Mouse (Mus musculus) neural tube, embryonic 15.5 days (tissue): ENCODE data around the gene Tmigd3. TPM values are rescaled to one million over a fixed set of nuclear protein-coding genes. Genes with fewer than 3 reads are reported as not detected.

Source experiments
- ATAC-seq: fragments of 200-750 bp; cut with Nextera tagmentation; 2 replicates; pipeline ENCODE4 v1.8.0; 2017; ENCODE audit warnings: mild to moderate bottlenecking, moderate TSS enrichment, moderate library complexity; ENCODE audit not compliant: low FRiP score
- H3K27ac ChIP-seq: fragments of 300-500 bp; sonication (generic); replicated peaks from 2 replicates; pipeline ENCODE4 v1.5.1; 2015; ENCODE audit warnings: mild to moderate bottlenecking, inconsistent platforms
- H3K27me3 ChIP-seq: fragments of 300-500 bp; sonication (generic); replicated peaks from 2 replicates; pipeline ENCODE4 v1.6.1; 2015; ENCODE audit warnings: inconsistent platforms
- H3K36me3 ChIP-seq: fragments of 300-500 bp; sonication (generic); 2 replicates; pipeline ENCODE4 v1.6.1; 2015; ENCODE audit warnings: inconsistent platforms
- H3K4me1 ChIP-seq: fragments of 300-500 bp; sonication (generic); 2 replicates; pipeline ENCODE4 v1.6.1; 2015; ENCODE audit warnings: inconsistent platforms
- H3K4me2 ChIP-seq: fragments of 300-500 bp; sonication (generic); 2 replicates; pipeline ENCODE4 v1.6.1; 2015; ENCODE audit warnings: inconsistent platforms, mild to moderate bottlenecking, moderate library complexity
- H3K4me3 ChIP-seq: fragments of 300-500 bp; sonication (generic); replicated peaks from 2 replicates; pipeline ENCODE4 v1.5.1; 2015; ENCODE audit warnings: mild to moderate bottlenecking, inconsistent platforms
- H3K9ac ChIP-seq: fragments of 300-500 bp; sonication (generic); replicated peaks from 2 replicates; pipeline ENCODE4 v1.6.1; 2015; ENCODE audit warnings: mild to moderate bottlenecking, inconsistent platforms
- H3K9me3 ChIP-seq: fragments of 300-500 bp; sonication (generic); replicated peaks from 2 replicates; pipeline ENCODE4 v1.6.1; 2016; ENCODE audit warnings: inconsistent platforms
- WGBS: fragments of 180-500 bp; shearing (Covaris S2); methylation state at CpG from one replicate; pipeline ENCODE4 v1.1.7; 2015; ENCODE audit warnings: mixed read lengths; 5-methylcytosine and 5-hydroxymethylcytosine counted together
- polyA plus RNA-seq: library from polyadenylated mRNA; unstranded; fragments of >200 nt; fragmentation: Nextera tagmentation; extraction: Ambion mirVana; gene quantifications from 2 replicates; pipeline ENCODE4 v1.2.1, GENCODE M21; 2015

The Tmigd3 gene
- polyA plus RNA-seq, 1 experiment from 2014 or later: not detected

- H3K27ac ChIP-seq: no peak overlapping the region
- H3K9ac ChIP-seq: no peak overlapping the region
- ATAC-seq: no peak
- H3K4me2 ChIP-seq: no peak overlapping the region
- no peaks in the 10 kb centered on the region for H3K27me3 ChIP-seq
- H3K4me1 ChIP-seq: no peaks in the 10 kb centered on the region
- no peaks in the 10 kb centered on the region for H3K9me3 ChIP-seq
- no peaks in the 10 kb centered on the region for H3K36me3 ChIP-seq
- WGBS: 84% methylated on average over 23 of the region's 23 CpGs
- no peak overlapping the region for H3K4me3 ChIP-seq
Measured at GRCm38 (mm10) chr3:105894601-105895592, 24.2 kb downstream of the Tmigd3 start.

DNA sequence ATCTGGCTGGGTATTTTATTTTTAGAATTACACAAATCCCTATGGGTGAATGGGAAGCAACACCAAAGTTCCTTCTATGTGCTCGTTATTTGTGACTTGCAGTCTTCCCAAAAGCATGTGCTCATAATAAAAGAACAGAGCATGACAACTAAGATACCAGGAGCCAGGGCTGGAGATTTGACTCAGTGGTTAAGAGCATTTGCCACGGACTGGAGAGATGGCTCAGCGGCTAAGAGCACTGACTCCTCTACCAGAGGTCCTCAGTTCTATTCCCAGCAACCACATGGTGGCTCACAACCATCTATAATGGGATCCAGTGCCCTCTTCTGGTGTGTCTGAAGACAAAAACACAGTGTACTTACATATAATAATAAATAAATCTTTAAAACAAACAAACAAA is 26.1 kb downstream of the Tmigd3 start:
- H3K4me3 ChIP-seq: no peak overlapping the region
- H3K27me3 ChIP-seq: no peaks in the 10 kb centered on the region
- no peak for ATAC-seq
- no peak overlapping the region for H3K9ac ChIP-seq
- no peaks in the 10 kb centered on the region for H3K4me1 ChIP-seq
- no peaks in the 10 kb centered on the region for H3K9me3 ChIP-seq
- no peak overlapping the region for H3K4me2 ChIP-seq
- H3K27ac ChIP-seq: no peak overlapping the region
- 86% methylated on average over 3 of the region's 3 CpGs for WGBS
- H3K36me3 ChIP-seq: no peaks in the 10 kb centered on the region

DNA sequence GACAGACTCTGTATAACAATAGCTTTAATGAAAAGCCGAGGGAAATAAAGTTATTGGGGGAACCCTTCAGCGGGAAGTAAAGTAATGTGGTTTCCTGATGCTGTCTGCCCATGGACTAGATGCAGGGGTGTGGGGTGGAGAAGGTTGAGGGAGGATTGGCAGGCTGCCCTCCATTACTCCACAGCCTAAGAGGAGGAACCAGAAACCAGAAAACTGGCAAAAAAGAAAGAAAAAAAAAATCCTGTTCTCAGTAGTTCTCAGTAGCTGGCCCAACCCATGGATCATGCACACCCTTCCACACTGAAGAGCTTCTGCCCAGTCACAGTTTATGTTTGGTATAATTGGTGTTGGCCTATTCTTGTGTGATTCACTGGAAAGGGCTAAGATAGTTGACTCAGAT is 27.6 kb downstream of the Tmigd3 start:
- WGBS: 89% methylated on average over 2 of the region's 2 CpGs
- Histone ChIP-seq H3K9ac (no peak overlapping the region), H3K36me3 (no peaks in the 10 kb centered on the region), H3K4me1 (no peaks in the 10 kb centered on the region), H3K9me3 (no peaks in the 10 kb centered on the region), H3K27ac (no peak overlapping the region), H3K4me2 (no peak overlapping the region), H3K27me3 (no peaks in the 10 kb centered on the region), H3K4me3 (no peak overlapping the region)
- no peak for ATAC-seq

GRCm38 (mm10) chr3:105898861-105899260 is 28.2 kb downstream of the Tmigd3 start:
- H3K27ac ChIP-seq: no peak overlapping the region
- H3K9me3 ChIP-seq: no peaks in the 10 kb centered on the region
- no peaks in the 10 kb centered on the region for H3K27me3 ChIP-seq
- H3K4me2 ChIP-seq: no peak overlapping the region
- no peaks in the 10 kb centered on the region for H3K4me1 ChIP-seq
- H3K36me3 ChIP-seq: no peaks in the 10 kb centered on the region
- no peak overlapping the region for H3K4me3 ChIP-seq
- 93% methylated on average over 11 of the region's 11 CpGs for WGBS
- no peak overlapping the region for H3K9ac ChIP-seq
- ATAC-seq: no peak

DNA sequence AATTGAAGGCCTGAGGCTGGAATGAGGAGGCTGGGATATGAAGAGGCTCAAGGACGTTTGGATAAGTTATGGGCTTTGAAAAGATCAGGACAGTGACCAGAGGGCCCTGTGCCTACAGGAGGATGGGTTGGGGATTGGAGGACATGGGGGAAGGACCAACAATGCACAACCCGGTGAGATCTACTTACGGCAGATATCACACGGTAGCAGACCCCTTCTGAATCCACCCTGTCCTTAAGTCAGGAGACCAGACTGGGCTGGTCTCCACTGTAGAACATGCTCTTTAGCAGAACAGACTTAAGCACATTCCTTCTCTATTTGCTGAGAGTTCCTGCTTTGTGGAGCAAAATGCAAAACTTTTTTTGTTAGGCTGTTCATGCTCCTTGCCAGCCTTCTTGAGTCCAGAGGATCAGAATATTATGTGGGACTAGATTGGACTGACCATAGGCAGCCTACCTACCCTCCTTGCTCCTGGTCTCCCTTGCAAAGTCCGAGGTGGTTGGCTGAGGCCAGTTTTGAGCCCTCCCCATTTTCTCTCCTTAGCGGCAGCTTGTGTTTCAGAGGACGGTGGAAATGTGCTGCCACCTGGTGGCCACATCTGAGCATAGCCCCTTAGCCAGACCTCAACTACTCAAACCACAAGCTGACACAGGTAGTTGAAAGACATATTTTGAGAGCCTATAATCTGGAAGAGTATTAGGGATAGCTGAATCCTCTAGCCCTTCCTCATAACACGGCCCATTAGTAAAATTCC is 28.9 kb downstream of the Tmigd3 start:
- Histone ChIP-seq H3K4me1 (no peaks in the 10 kb centered on the region), H3K36me3 (no peaks in the 10 kb centered on the region), H3K4me2 (no peak overlapping the region), H3K9ac (no peak overlapping the region), H3K4me3 (no peak overlapping the region), H3K27ac (no peak overlapping the region), H3K27me3 (no peaks in the 10 kb centered on the region), H3K9me3 (no peaks in the 10 kb centered on the region)
- 42% methylated on average over 8 of the region's 8 CpGs for WGBS
- peak; percentile 86 for ATAC-seq

GRCm38 (mm10) chr3:105900266-105900665 is 29.6 kb downstream of the Tmigd3 start:
- H3K27ac ChIP-seq: no peak overlapping the region
- H3K4me1 ChIP-seq: no peaks in the 10 kb centered on the region
- H3K27me3 ChIP-seq: no peaks in the 10 kb centered on the region
- WGBS: 80% methylated on average over 6 of the region's 6 CpGs
- no peak overlapping the region for H3K4me3 ChIP-seq
- no peak overlapping the region for H3K9ac ChIP-seq
- no peak for ATAC-seq
- H3K4me2 ChIP-seq: no peak overlapping the region
- no peaks in the 10 kb centered on the region for H3K9me3 ChIP-seq
- H3K36me3 ChIP-seq: no peaks in the 10 kb centered on the region

- Histone ChIP-seq H3K4me1 (no peaks in the 10 kb centered on the region), H3K27me3 (no peaks in the 10 kb centered on the region), H3K4me2 (no peak overlapping the region), H3K9me3 (no peaks in the 10 kb centered on the region), H3K9ac (no peak overlapping the region), H3K27ac (no peak overlapping the region), H3K4me3 (no peak overlapping the region), H3K36me3 (no peaks in the 10 kb centered on the region)
- no peak for ATAC-seq
- 90% methylated on average over 3 of the region's 3 CpGs for WGBS
Measured at GRCm38 (mm10) chr3:105900716-105901115, 30.0 kb downstream of the Tmigd3 start.

DNA sequence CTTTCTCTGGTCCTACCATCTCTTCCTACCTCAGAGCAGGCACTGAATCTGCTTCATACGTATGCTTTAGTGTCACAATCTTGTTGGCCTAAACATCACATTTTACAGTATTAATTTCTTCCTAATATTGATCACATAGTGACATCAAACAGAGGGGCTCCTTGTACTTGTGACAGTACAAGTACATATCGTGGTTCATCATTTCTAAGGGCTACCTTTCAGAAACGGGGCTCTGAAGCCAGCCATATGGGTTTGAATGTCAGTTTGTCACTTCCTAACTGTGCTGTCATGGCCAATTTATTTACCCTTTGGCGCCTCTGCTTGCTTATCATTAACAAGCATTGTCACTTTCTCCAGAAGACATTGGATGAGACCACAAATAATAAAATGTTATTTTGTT is 30.8 kb downstream of the Tmigd3 start:
- Histone ChIP-seq H3K27me3 (no peaks in the 10 kb centered on the region), H3K36me3 (no peaks in the 10 kb centered on the region), H3K4me2 (no peak overlapping the region), H3K9ac (no peak overlapping the region), H3K27ac (no peak overlapping the region), H3K4me3 (no peak overlapping the region), H3K4me1 (no peaks in the 10 kb centered on the region), H3K9me3 (no peaks in the 10 kb centered on the region)
- no peak for ATAC-seq
- 79% methylated on average over 4 of the region's 4 CpGs for WGBS

DNA sequence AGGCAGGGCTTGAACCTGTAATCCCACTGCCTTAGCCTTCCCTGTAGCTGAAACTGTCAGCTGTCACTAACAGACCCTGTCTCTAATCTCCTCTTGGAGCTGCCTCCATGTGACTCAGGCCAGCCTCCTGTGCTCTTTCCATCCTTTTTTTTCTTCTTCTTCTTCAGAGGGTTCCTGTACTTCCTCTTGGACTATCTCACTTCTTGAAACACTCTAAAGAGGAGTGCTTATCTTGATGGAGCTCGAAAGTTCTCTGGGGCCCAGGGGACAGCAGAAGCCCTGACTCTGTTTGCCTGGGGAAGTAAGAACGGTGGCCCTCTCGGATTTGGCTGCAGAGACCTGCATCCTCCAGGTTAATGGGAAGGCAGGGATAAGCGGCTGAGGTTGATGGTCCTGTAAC is 33.5 kb downstream of the Tmigd3 start:
- Histone ChIP-seq H3K27ac (no peak overlapping the region), H3K9ac (no peak overlapping the region), H3K9me3 (no peaks in the 10 kb centered on the region), H3K4me1 (no peaks in the 10 kb centered on the region), H3K36me3 (no peaks in the 10 kb centered on the region), H3K4me2 (no peak overlapping the region), H3K4me3 (no peak overlapping the region), H3K27me3 (no peaks in the 10 kb centered on the region)
- 80% methylated on average over 4 of the region's 4 CpGs for whole genome bisulfite sequencing
- no peak for ATAC-seq

DNA sequence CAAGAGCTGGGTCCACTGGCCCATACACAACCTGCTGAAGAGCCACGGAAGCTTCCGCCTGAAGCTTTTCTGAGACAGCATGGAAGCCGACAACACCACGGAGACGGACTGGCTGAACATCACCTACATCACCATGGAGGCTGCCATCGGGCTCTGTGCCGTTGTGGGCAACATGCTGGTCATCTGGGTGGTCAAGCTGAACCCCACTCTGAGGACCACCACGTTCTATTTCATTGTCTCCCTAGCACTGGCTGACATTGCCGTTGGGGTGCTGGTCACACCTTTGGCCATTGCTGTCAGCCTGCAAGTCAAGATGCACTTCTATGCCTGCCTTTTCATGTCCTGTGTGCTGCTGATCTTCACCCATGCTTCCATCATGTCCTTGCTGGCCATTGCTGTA is 34.0 kb downstream of the Tmigd3 start:
- no peak for ATAC-seq
- no peaks in the 10 kb centered on the region for H3K36me3 ChIP-seq
- H3K27me3 ChIP-seq: no peaks in the 10 kb centered on the region
- WGBS: 95% methylated on average over 9 of the region's 9 CpGs
- no peak overlapping the region for H3K27ac ChIP-seq
- H3K4me2 ChIP-seq: no peak overlapping the region
- H3K4me3 ChIP-seq: no peak overlapping the region
- no peaks in the 10 kb centered on the region for H3K4me1 ChIP-seq
- H3K9me3 ChIP-seq: no peaks in the 10 kb centered on the region
- H3K9ac ChIP-seq: no peak overlapping the region

GRCm38 (mm10) chr3:105907956-105908655 is 37.4 kb downstream of the Tmigd3 start:
- ATAC-seq: no peak
- H3K27ac ChIP-seq: no peak overlapping the region
- H3K4me3 ChIP-seq: no peak overlapping the region
- H3K4me1 ChIP-seq: no peaks in the 10 kb centered on the region
- H3K9me3 ChIP-seq: no peaks in the 10 kb centered on the region
- H3K4me2 ChIP-seq: no peak overlapping the region
- no peak overlapping the region for H3K9ac ChIP-seq
- no peaks in the 10 kb centered on the region for H3K36me3 ChIP-seq
- 47% methylated on average over 9 of the region's 9 CpGs for WGBS
- no peaks in the 10 kb centered on the region for H3K27me3 ChIP-seq
